Mouse (Mus musculus) kidney, postnatal 14 days (tissue): ENCODE measurements at regions not wholly inside any gene's neighbourhood (a gene's known extent, or its start where the extent isn't known, plus 50 kb on each side); places are given as distances from the start of the nearest gene placed in this dataset.

ENCODE experiments used
- DNase-seq: peaks from one replicate; pipeline ENCODE4 v3.0.0; 2022; ENCODE audit warnings: mixed read lengths

DNA sequence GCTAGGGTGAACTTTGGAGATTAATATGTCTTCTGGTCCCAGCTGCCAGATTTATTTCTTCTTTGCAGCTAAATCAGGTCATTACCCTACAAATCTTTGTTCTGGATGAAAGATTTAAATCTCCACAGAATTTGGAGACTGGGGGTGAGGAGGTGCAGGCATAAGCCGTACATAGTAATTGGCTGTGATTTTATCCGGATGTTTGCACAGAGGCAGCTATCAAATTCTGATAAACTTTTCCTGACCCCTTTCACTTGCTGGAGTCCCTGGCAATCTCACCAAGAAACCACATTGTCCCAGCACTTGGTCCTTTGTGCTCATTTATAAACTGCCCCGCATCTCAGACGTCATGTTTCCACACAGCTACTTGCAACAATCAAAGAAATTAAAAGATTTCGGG, 128.8 kb upstream of the Map3k7 start:
- peak; percentile 52 for DNase-seq

DNA sequence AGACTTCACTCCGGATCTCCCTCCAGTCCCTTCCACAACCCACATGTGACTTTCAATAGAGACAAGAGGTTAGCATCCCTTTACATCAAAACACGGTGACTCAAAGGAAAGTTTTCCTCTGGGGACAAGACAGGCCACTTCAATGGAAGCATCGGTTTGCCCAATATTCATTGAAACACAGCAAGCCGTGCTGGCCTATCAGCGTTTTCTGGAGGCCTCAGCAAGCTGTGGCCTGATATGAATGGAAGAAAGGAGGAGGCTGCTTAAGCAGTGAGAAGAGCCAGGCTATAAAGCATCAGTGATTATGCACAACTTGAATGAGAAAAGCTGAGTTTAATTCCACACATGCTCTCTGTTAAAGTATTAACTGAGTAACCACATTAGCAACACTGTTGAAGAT, 125.3 kb upstream of the Map3k7 start:
- no peak for DNase-seq

DNA sequence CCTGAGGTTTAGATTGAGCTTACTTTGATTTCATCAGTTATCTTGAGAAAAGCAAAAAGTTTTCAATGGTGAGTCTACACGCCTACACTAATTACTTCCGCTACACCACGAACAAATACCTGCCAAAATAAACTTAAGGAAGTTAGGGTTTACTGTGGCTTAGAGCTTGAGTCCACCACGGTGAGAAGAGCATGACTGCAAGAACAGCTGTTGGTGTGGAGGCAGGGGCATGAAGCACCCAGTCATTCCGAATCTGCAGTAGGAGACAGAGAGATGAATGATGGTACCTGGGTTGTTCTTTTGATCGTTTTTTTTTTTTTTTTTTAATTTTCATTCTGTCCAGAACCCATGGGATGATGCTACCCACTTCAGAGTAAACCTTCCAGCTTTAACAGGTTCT, 114.1 kb upstream of the Map3k7 start:
- DNase-seq: no peak

DNA sequence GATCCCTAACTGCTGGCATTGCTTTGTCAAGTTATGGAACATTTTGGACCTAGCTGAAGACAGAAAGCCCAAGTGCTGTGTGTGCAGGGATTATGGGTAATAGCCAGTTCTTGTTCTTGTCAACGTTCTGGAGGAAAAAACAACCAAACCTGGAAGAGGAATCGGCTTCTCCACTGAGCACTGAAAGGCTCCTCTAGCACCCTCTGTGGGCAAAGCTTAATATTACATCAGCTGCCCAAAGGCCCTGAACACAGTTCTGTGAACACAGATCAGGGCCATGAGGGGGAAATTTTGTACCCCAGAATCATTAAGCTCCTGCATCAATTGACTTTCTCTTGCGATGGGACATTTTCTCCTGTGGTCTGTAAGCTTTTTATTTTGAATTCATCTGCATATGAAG, 112.9 kb upstream of the Map3k7 start:
- peak; percentile 25 for DNase-seq

DNA sequence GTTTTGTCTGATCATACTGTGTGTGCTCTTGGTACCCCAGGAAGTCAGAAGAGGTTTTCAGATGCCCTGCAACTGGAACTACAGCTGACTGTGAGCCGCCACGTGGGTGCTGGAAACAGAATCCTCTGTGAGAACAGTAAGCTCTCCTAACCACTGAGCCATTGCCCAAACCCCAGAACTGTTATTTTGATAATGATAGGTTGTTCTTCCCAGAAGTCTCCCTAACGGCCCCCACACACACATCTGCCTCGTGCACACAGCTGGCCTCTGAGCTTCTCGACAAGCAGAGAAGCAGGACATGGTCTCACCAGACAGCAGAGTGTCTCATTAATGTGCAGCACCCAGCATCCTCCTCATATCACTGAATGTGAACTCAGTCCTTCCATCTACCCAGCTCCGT, 110.0 kb upstream of the Map3k7 start:
- DNase-seq: no peak

DNA sequence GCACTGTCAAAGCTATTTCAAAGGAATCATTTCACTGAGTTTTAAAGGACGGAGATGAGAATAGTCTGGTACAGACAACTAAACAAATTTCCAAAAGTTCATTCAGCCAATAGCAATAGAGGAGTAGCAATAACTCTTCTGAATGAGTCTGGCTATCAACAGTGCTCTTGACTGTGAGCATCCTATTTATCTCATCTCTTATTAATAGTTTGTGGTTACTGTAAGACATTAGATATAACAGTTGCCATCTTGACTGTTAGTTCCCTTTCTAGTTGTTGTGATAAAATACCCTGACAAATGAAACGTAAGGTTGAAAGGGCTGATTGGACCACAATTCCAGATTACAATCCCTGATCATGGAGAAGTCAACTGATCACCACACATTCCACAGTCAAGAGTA, 103.5 kb upstream of the Map3k7 start:
- DNase-seq: no peak

DNA sequence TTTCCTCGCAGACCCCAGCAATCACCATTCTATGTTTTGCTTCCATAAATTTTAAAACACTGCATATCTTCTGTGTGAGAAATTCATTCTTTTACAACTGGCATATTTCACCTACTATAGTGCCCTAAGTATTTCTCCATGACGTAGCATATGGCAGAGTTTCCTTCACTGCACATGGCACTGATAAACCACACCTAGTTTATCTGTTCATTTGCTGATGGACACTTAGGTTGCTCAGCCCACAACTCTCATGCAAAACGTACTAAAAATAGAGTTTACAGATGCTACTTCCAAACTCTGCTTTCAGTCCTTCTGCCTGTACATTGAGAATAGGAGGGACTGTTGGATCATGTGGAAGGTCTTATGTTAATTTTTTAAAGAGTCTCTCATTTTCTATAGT, 102.7 kb upstream of the Map3k7 start:
- DNase-seq: no peak

DNA sequence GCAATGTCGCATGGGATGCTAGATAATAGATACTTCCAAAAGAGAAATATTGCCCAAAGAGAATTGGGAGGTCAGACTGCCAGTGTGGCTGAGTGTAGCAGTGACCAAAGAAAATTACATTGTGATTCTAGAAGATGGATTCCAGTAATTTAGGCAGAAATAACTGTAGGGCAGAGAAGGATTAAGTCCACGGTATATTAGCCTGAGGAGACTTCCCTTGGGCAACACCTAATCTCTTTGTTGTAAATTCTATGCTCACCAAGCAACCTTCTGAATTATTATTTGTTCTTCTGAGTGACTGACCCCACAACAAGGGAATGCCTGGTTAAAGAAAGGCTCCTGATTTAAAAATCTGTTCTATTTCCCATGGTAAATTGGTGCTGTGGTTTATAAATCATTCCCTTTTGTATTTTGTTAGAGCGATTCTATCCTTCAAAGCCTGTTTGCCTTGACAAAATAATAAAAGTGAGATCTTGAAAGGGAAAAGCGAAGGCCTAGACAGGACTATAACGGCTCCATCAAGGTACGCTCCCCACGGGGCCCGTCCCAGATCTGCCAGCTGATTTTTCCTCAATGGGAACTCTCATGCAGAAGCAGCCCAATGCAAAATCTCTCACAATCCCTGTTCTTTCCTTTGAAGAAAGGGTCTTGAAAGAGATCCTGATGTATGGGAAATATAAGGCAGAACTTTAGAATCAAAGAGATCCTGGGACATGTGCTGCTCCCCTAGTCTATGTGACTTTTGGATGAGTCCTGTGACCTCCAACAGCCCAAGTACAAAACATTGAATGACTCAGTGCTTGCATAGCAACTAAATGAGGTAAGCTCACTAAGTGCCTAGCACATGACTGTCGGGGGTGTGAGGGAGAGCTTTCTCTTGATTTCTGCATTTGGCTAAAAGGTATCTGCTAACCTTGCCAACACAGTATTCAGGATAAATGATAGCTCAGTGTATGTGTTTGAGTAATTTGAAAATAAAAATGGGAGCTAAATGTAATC, 90.6 kb upstream of the Map3k7 start:
- DNase-seq: no peak

DNA sequence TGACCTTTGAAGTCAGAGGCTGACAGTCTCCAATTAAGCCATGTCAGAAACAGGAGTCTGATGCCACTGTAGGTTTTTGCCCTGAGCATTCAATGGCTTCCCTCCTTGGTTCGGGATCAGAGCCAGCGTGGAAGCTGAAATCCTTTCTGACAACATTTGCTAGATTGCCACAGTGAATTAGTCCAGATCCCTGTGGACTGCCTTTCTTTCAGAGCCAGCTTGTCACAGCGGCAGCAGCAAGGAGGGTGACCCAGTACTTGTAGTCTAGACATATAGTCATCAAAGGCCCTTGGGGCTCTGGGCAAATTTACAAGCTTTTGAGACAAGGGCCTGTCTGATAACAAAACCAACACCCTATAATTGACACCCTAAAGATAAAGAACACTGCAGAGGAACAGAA, 86.5 kb upstream of the Map3k7 start:
- no peak for DNase-seq

DNA sequence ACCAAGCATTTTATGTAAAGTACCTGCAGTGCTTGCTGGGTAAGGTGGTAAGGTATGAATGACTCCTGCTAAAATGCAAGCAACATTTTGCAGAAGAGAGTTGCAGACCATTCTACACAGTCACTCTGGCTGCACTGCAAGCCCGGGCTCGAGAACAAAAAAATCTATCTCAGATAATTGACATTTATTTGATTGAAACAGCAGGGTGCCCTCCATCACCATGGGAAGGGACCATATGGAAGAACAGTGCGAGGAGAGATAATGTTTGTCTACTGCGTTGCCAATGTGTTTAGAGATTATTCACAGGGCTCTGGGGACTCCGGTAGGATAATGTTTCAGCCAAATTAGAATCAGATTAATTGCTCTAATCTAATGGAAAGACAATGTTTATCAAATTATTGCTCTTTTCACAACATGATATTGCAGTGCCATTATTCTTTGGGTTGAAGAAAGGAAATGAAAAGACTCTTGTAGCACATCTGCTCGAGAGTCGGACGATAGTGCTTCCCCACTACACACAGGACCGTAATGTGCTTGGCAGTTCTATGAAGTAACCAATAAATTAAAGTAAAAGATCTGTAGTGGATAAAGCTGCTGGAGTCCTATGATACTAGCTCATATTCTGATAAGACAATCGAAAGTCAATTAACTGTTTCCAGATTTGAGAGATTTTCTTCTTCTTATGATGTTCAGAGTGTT, 85.3 kb upstream of the Map3k7 start:
- DNase-seq: no peak

DNA sequence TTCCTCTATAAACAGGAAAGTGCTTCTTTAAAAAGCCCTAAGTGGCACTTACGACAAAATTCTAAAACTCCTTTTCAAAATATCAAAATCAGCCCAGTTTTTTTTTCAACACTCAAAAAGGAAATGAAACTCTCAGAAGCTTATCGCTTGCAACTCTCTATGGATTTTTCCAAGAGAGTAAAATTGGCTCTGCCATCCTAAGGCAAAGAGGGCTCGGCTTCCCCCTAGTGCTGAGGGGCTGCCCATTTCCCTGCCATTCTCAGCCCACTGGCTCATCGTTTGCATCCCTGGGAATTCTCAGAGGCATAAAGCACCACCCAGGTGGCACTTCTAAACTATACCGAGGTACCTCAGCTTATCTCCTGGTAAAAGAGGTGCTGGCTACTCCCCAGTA, 84.7 kb upstream of the Map3k7 start:
- no peak for DNase-seq

DNA sequence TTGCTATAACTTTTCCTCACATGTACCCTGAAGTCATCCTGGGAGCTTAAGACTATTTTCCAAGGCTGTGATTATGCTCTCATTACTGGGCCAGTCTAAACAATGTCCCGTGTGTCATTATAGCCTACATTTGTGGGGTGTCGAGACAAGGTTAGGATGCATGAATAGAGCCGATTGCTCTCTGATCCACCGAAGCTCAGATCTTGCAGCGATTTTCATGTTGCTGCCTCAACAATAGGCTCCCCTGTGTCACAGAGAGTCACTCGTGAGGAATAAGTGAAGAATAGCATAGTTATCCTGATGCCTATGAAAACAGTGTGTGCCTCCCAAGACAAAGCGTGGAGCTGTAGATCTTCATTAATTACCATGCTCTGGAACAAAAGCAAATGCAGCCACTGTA, 83.7 kb upstream of the Map3k7 start:
- DNase-seq: no peak

DNA sequence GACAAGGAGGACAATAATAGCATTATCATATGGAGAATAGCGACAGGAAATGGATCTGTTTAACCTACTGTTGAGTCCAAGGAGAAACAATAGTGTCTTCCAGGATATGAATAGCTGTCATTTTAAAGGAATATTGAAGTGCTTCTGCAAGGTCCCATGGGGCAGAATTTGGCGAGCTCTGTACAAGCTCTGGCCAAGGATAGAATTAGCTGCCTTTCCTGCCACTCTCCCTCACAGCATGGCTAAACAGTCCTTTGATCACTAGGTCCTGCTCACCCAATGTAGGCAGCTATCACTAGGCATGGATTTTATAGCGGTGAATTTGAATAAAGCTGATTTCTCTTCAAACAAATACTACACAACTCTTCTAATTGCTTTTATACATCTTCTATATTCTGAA, 74.2 kb upstream of the Map3k7 start:
- DNase-seq: peak; percentile 2

DNA sequence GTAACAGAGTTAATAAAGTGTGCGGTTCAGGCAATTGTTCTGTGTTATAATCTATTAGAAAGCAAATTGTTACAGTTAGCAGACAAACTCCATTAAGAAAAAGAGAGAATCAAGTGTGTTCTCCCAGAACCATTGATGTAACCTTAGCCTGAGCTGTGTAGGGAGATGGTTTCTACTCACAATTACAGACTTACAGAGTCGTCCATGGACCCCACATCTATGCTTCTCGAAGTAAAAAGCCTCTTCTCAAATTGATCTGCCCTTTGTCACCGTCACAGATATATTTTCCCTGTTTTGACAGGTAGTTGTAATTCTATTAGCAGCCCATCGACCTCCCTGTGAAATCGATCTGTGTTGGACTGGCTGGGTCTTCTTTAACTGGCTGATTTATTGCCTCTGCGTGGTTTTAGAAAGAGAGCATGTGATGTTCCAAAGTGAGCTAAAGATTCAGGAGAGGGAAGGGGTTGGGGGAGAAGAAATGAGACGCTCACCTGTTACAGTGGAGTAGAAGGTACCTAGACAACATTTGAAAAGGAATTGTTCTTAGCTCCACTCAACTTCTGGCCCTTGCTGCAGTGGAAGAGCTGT, 54.7 kb upstream of the Map3k7 start:
- no peak for DNase-seq
